Mouse (Mus musculus): ENCODE measurements around the gene Tax1bp1. TPM values are rescaled to one million over a fixed set of nuclear protein-coding genes. Genes with fewer than 3 reads are reported as not detected.

Gene Tax1bp1
- polyA plus RNA-seq, 1 experiment from 2014 or later = 234 TPM

- ATAC-seq = no peak
- DNase-seq (ENCODE audit: low spot score) = no peak
- Histone ChIP-seq H3K27me3 (replicated peaks; ENCODE audit: insufficient read depth, low read length) (no peaks in the 10 kb centered on the region), H3K36me3 (ENCODE audit: insufficient read depth, low read length) (no peaks in the 10 kb centered on the region), H3K4me3 (ENCODE audit: low read depth, low read length) (no peak overlapping the region), H3K4me2 (replicated peaks; ENCODE audit: low read depth, low read length) (no peak overlapping the region), H3K4me1 (ENCODE audit: insufficient read depth, low read depth, low read length) (0 out of 2 replicates have a peak, but pooled peaks cover 5% of the 10 kb centered on the region), H3K9ac (replicated peaks; ENCODE audit: low read depth) (no peak overlapping the region), H3K27ac (ENCODE audit: low read length) (no peak overlapping the region), H3K9me3 (ENCODE audit: low read length) (no peaks in the 10 kb centered on the region)
- 57% methylated on average over 6 of the region's 6 CpGs for WGBS
- TF ChIP-seq CTCF (IDR thresholded peaks at IDR 0.05) (peak; percentile 53), EP300 (IDR thresholded peaks at IDR 0.05) (no peak)
These were observed 83.8 kb downstream of the Tax1bp1 start for GRCm38 (mm10) chr6:52797252-52797800.

GRCm38 (mm10) chr6:52802181-52802580 is 88.7 kb downstream of the Tax1bp1 start:
- Histone ChIP-seq H3K4me1 (ENCODE audit: insufficient read depth, low read depth, low read length) (no peaks in the 10 kb centered on the region), H3K27me3 (replicated peaks; ENCODE audit: insufficient read depth, low read length) (no peaks in the 10 kb centered on the region), H3K9ac (replicated peaks; ENCODE audit: low read depth) (no peak overlapping the region), H3K27ac (ENCODE audit: low read length) (peak overlapping the region; percentile 77; the same call in 1 of the 2 replicates), H3K9me3 (ENCODE audit: low read length) (no peaks in the 10 kb centered on the region), H3K4me2 (replicated peaks; ENCODE audit: low read depth, low read length) (no peak overlapping the region), H3K36me3 (ENCODE audit: insufficient read depth, low read length) (no peaks in the 10 kb centered on the region), H3K4me3 (ENCODE audit: low read depth, low read length) (no peak overlapping the region)
- peak; percentile 89 for ATAC-seq
- no peak for TF ChIP-seq CTCF (IDR thresholded peaks at IDR 0.05)
- TF ChIP-seq EP300 (IDR thresholded peaks at IDR 0.05) = peak; percentile 99
- DNase-seq (ENCODE audit: low spot score) = peak; percentile 75
- 51% methylated on average over 9 of the region's 9 CpGs for WGBS

- H3K4me3 ChIP-seq (ENCODE audit: low read depth, low read length) = no peak overlapping the region
- H3K4me1 ChIP-seq (ENCODE audit: insufficient read depth, low read depth, low read length) = no peaks in the 10 kb centered on the region
- no peak overlapping the region for H3K27ac ChIP-seq (ENCODE audit: low read length)
- H3K9me3 ChIP-seq (ENCODE audit: low read length) = no peaks in the 10 kb centered on the region
- TF ChIP-seq EP300 (IDR thresholded peaks at IDR 0.05) (no peak), CTCF (IDR thresholded peaks at IDR 0.05) (no peak)
- H3K36me3 ChIP-seq (ENCODE audit: insufficient read depth, low read length) = no peaks in the 10 kb centered on the region
- DNase-seq (ENCODE audit: low spot score) (no peak), ATAC-seq (no peak)
- WGBS = 67% methylated on average over 3 of the region's 3 CpGs
- H3K4me2 ChIP-seq (replicated peaks; ENCODE audit: low read depth, low read length) = no peak overlapping the region
- no peak overlapping the region for H3K9ac ChIP-seq (replicated peaks; ENCODE audit: low read depth)
- H3K27me3 ChIP-seq (replicated peaks; ENCODE audit: insufficient read depth, low read length) = no peaks in the 10 kb centered on the region
These were observed 91.8 kb downstream of the Tax1bp1 start for GRCm38 (mm10) chr6:52805237-52805856.

Other genes starting within 250 kb of the Tax1bp1 start
- 113 and 119 TPM in 2 replicates for gene Hibadh, start 73.3 kb upstream of the Tax1bp1 start, polyA plus RNA-seq (2015; fragmentation: Nextera tagmentation; extraction: Ambion mirVana)